Mouse (Mus musculus) MEL (cell line): ENCODE results near the gene Pla2g1b.

Experiments
- MAZ ChIP-seq: IDR thresholded peaks from 2 replicates; pipeline ENCODE4 v1.6.1; 2012; ENCODE audit warnings: low read depth, mild to moderate bottlenecking, inconsistent platforms, low read length, improper control_type of control experiment
- POLR2AphosphoS5 ChIP-seq: IDR thresholded peaks from 2 replicates; pipeline ENCODE4 v1.6.1; 2012; ENCODE audit warnings: low read depth, borderline replicate concordance, mild to moderate bottlenecking, inconsistent platforms, low read length, moderate library complexity, mixed read lengths
- ZNF384 ChIP-seq: IDR thresholded peaks from 2 replicates; pipeline ENCODE4 v1.6.1; 2012; ENCODE audit warnings: low read depth, mild to moderate bottlenecking, inconsistent platforms, low read length, improper control_type of control experiment

- TF ChIP-seq POLR2AphosphoS5: no peak
- TF ChIP-seq MAZ: no peak
- no peak for TF ChIP-seq ZNF384
These were observed 48.3 kb downstream of the Pla2g1b start for GRCm38 (mm10) chr5:115514346-115514745.
